Mouse (Mus musculus) T-helper 17 cell (primary cell): ENCODE measurements around the gene Nt5e.
"Not testable (repeated sequence)": the region's sequence is repeated elsewhere in the genome, so short reads cannot be mapped to it uniquely, and the experiment has no call there.

Source experiments
- in situ Hi-C, 2 experiments: fragments of 300-600 bp; cut with MboI, MseI; formaldehyde crosslinking; loops; 1 replicate in 1 of 2; 2 replicates in 1 of 2; pipeline ENCODE4 v1.15.1; 2025; ENCODE audit warnings: high pct_unique_total_duplicates in 2 of 2

Gene Nt5e

DNA sequence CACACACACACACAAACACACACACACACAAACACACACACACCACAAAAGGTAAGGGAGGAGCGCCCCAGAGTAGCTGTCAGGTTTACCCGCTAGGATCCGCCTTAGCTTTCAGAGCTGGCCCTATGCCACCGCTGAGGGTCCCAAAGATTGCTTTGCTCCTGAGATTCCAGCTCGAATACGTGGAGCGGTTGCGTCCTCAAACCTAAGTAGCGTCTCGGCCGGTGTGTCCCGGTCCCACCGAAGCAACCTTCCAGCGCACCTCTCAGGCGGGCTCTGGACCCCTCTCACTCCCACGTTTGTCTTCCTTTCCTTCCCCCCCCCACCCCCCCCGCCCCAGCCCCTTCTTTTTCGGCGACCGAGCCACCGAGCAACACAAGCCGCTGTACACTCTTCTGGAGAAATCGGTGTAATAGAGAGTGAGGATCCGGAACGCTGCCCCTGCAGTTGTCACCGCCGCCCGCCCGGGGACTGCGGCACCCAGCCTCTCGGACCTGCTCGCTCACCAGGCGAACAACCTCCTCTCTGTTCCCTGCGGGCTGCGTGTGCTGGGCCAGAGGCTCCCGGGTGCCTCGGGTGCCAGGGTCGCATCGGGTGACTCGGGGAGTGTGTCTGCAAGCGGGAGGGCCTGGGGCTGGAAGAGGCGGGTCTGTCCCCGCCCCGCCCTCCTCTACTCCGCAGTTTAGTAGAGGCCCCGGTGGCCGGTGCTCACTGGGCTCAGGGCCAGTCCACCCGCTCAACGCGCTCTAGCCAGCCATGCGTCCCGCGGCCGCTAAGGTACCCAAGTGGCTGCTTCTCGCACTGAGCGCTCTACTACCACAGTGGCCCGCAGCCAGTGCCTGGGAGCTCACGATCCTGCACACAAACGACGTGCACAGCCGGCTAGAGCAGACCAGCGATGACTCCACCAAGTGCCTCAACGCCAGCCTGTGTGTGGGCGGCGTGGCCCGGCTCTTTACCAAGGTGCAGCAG is at the start of gene Nt5e:
Gene Nt5e, plus strand, starts transcription at position 268 of the 972 bp plus-strand sequence.
- in situ Hi-C loops = loop anchor here in 1 of 2 experiments (5.0 kb wide), 1 partner anchor 50 kb away; no protein-coding TSS in a partner anchor

DNA sequence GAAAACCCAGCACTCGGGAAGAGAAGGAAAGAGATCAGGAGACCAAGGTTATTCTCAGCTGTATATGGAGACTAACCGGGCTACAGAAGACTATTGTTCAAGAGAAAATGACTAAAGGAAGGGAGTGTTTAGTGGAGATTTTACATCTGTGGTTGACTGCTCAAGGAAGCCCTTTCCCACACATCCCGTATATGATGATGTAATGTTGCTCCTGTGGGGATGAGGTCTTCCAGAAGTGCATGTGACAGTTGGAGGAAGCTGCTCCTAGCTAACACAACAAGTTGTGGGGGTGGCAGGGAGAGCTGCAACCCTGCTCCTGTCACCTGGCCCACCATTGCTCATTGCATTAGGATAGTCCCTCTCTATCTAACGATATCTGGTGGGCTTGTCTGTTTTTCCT is 49.4 kb upstream of the Nt5e start:
- in situ Hi-C loops = loop anchor here (5.0 kb wide), 2 partner anchors 50 to 75 kb away; partner anchors contain the start of gene Nt5e (in 1 of the 2)

DNA sequence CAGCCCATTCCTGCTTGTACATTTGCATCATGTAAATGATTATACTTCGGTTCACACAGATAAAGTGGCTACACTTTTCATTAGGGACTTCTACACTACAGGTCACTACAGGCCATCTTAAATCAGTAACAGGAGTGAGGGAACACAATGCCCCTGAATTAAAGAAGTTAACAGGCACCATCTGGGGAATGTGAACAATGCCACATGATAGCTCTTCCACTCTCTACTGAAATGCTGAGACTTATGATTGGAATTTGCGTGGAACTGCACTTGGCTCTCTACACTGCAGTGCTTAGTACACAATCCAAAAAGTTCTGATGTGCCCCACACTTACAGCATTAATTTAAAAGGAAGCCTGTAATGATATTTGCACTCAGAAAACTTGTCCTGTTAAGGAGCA is 47.3 kb upstream of the Nt5e start:
- in situ Hi-C loops = loop anchor here (5.0 kb wide), 2 partner anchors 48 to 73 kb away; partner anchors contain the start of gene Nt5e (in 1 of the 2)

- in situ Hi-C loops = no loop called here
Observed at GRCm38 (mm10) chr9:88289568-88290168, 37.3 kb upstream of the Nt5e start.

GRCm38 (mm10) chr9:88292836-88293370 is 34.1 kb upstream of the Nt5e start:
- in situ Hi-C loops = no loop called here

GRCm38 (mm10) chr9:88295798-88296197 is 31.2 kb upstream of the Nt5e start:
- in situ Hi-C loops = no loop called here

DNA sequence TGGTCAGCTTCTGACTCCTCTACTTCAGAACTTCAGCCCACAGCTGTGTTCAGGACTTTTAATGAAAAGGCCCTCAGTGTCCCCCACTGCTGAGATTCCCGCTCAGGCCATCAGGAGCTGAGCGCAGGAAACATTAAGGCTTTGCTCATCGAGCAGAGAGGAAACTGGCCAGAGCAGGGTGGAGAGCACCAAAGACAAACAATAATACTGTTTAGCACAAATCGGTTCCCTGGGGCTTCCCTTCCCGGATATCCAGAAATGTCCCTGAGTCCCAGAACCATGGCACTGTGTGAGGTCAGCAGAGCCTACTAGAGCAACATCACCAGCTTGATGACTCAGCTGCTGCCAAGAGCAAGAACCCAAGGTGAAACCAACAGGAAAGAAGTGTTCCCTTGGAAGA is 30.7 kb upstream of the Nt5e start:
- in situ Hi-C loops = no loop called here

GRCm38 (mm10) chr9:88297244-88297643 is 29.8 kb upstream of the Nt5e start:
- in situ Hi-C loops = not testable (repeated sequence)

DNA sequence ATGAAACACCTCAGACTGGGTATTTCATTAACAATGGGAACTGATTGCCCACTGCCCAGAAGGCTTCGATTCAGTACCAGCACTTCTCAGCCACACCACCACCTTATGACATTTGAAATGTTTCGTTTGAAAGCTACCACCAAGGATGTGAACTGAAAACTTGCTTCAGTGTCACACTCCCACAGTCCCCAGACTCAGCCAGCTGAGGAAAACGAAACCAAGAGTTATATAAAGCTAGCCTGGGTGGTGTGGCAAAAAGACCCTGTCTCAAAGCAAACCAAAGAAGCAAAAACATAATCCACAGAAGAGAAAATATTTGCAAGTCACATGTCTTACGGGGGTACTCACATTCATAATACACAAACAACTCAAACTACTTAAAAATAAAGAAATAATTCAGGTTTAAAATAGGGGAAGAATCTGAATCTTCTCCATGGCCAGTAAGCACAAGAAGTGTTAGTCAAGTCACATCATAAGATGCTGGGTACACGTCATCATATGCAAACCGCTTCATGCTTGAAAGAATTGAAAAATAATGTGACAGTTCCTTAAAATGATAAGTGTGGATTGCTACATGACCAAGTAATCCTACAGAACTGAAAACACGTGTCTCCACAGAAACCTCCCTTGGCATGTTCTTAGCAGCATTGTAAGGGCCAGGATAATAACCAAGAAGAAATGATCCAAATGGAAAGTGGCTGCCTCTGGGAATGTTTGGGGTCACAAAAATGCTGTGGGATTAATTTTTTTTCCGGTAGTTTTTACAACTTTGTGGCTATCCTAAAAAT is 28.9 kb upstream of the Nt5e start:
- in situ Hi-C loops = no loop called here

GRCm38 (mm10) chr9:88307019-88307618 is 19.9 kb upstream of the Nt5e start:
- in situ Hi-C loops = no loop called here

- in situ Hi-C loops = no loop called here
Observed at GRCm38 (mm10) chr9:88309127-88309526, 17.9 kb upstream of the Nt5e start.

GRCm38 (mm10) chr9:88319226-88319625 is 7.8 kb upstream of the Nt5e start:
- in situ Hi-C loops = no loop called here

GRCm38 (mm10) chr9:88324616-88325015 is 2.4 kb upstream of the Nt5e start:
- in situ Hi-C loops = loop anchor here in 1 of 2 experiments (5.0 kb wide), 1 partner anchor 47 kb away; no protein-coding TSS in a partner anchor

- in situ Hi-C loops = loop anchor here in 1 of 2 experiments (5.0 kb wide), 1 partner anchor 51 kb away; no protein-coding TSS in a partner anchor
Observed at GRCm38 (mm10) chr9:88328666-88329065, 1.7 kb downstream of the Nt5e start.

- in situ Hi-C loops = loop anchor here in 1 of 2 experiments (5.0 kb wide), 1 partner anchor 52 kb away; no protein-coding TSS in a partner anchor
Observed at GRCm38 (mm10) chr9:88329166-88329748, 2.3 kb downstream of the Nt5e start.

DNA sequence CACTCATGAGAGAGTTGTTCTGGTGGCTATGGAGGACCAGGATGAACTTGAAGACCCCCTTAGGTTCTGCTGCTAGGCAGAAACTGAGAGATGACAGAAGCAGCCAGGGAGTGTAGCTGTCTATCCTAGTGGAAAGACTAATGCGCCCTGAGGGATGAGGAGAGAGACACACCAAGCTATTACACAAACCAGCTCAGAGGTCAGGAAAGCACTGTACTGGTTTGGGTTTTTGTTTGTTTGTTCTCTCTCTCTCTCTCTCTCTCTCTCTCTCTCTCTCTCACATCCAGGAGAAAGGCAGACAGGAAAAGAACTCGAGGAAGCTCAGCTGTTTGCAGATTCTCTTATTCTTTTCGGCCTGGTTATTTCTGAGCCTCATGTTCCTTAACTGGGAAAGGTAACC is 3.3 kb downstream of the Nt5e start:
- in situ Hi-C loops = no loop called here

DNA sequence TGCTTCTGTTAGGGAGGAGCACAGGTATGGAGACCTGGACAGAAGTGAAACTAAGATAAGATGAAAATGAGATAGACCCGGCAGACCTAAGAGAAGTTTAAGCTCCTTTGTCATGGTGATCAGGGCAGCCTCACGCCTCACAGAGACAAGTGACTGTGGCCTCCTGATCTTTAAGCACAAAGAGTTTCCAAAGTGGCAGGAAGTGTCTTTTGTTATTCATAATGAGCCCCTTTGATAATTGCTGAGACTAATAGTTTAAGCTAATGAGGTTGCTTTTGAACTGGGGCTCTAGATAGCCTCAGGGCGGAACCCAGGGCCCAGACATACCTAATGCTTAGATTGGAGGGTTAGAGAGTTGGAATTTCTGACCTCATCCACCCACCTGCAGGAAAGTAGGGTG is 5.5 kb downstream of the Nt5e start:
- in situ Hi-C loops = no loop called here

GRCm38 (mm10) chr9:88335839-88336238 is 8.8 kb downstream of the Nt5e start:
- in situ Hi-C loops = no loop called here

GRCm38 (mm10) chr9:88340819-88341218 is 13.8 kb downstream of the Nt5e start:
- in situ Hi-C loops = no loop called here

GRCm38 (mm10) chr9:88342241-88342640 is 15.2 kb downstream of the Nt5e start:
- in situ Hi-C loops = no loop called here
